Mouse (Mus musculus): ENCODE measurements around the gene Fmnl2. TPM values are rescaled to one million over a fixed set of nuclear protein-coding genes. Genes with fewer than 3 reads are reported as not detected.

Fmnl2 gene
- total RNA-seq, 1 experiment from 2014 or later = 16.9 TPM

DNA sequence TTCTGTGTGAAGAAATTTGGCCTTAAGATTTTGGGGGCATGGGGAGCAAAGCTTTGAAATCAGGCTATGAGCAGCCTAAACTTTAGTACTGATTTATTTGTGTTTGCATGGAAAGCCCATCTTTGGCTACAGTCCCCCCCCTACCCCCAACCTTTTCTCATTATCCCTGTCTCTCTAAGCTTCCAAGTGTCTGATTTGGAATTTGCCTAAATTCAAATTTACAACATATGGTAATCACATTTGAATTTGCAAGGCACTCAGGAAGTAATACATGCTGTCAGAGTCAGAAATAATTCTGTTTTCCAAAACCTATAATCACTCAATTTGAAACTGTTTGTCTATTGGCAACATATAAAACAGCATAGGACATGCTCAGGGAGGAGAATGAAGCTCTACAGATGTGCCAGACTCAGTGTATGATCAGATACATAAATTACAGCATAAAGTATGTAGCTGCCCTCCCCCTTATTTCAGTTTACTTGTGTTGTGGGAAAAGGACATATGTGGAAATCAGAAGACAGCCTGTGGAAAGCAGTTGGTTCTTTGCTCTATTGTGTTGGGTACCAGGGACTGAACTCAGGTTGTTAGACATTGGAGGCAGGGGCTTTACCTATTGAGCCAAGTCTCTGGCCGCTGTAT lies 190.2 kb downstream of the Fmnl2 start:
- no peak for DNase-seq

DNA sequence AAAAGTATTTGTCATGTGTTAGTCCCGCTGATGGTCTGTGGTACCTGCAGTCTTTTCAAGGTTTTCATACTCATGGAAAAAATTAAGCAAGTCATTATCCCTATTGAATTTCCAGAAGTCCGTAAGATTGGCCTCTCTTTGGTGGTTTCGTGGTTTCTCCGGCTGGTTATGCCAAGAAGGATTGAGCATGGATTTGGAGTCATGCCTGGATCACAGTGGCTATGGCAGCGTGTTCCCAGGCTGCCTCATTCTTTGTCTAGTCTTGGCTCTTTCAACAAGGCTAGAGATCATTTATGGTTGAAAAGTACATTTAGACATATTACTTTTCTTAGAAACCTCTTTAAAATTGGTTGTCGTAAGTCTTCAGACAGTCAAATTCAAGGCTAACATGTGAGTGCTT lies 192.7 kb downstream of the Fmnl2 start:
- DNase-seq = no peak

GRCm38 (mm10) chr2:53051502-53051901 lies 193.8 kb downstream of the Fmnl2 start:
- no peak for DNase-seq

DNA sequence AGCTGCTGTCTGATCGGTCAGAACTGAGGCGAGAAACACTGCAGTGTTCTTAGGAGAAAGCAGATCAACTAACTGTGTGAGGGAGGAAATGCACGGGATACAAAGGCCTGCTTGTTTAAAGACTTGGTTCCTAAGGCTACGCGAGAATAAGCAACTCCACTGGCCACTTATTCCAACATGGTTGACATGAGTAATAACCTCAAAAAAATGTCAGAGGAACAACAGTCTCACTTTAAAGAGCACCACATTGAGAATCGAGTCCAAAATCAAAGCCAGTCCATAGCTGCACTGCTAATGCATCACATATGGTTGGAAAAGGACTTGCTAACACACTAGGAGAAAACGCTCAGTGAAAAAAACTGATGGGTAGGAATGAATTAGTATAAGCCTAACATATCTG lies 196.1 kb downstream of the Fmnl2 start:
- DNase-seq = no peak

DNA sequence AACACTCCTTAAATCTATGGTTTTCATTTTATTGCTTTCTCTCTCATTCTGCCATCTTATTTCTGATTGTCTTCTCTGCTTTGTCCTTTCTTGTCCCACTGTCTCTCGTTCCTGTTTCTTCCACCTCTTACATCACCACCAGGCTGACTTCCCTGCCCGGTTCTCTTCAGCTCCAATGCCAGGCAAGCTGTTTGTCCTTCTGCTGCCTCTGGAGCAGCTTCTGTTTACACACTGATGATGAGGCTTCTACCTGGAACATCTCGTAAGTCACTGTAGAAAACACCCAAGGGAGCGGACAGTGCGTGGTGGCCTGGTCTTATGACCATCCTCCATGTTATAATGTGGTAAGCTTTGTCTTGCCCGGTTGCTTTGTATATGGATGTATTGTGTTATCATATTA lies 198.9 kb downstream of the Fmnl2 start:
- DNase-seq = no peak

- DNase-seq = no peak
Measured at GRCm38 (mm10) chr2:53057291-53057690, 199.6 kb downstream of the Fmnl2 start.

- DNase-seq = no peak
Measured at GRCm38 (mm10) chr2:53061363-53062000, 203.8 kb downstream of the Fmnl2 start.

- DNase-seq = no peak
Measured at GRCm38 (mm10) chr2:53066973-53067372, 209.3 kb downstream of the Fmnl2 start.

DNA sequence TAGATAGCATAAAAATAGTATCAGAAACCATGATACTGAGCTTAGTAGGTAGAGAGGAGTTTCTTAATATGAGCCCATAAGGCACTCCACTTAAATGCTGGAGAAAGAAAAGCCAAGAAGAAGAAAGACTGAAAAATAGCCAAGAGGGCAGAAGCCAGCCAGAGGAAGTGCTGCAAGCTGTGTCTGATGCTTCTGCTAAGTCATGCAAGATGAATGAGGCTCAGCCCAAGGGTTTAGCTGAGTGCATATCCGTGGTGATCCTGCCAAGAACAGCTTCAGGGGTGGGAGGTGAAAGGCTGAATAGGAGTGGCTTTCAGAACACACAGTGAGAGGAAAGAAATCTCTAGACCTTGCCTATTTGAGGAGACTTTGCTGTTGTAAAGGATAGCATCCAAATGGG lies 212.9 kb downstream of the Fmnl2 start:
- DNase-seq = peak; percentile 11

- no peak for DNase-seq
Measured at GRCm38 (mm10) chr2:53079693-53080286, 222.1 kb downstream of the Fmnl2 start.

DNA sequence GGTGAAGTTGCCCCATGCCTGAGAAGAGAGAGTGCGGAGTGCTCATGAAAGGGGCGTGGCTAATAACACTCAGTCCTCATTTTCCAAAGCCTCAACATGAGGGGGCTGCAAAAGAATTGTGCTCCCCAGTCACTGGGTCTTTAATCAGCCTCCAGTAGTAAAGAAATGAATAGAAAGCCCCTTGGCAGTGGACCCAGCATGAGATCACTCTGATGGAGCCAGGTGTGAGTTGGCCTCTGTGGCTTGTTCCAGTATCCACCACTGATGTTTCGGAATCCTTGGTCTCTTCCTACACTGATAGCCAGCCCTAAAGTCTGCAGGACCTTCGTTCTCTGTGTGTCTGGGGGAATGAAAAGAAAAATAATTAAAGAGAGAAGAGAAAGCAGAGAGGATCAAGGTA lies 224.4 kb downstream of the Fmnl2 start:
- no peak for DNase-seq

GRCm38 (mm10) chr2:53082501-53082900 lies 224.8 kb downstream of the Fmnl2 start:
- DNase-seq = no peak

DNA sequence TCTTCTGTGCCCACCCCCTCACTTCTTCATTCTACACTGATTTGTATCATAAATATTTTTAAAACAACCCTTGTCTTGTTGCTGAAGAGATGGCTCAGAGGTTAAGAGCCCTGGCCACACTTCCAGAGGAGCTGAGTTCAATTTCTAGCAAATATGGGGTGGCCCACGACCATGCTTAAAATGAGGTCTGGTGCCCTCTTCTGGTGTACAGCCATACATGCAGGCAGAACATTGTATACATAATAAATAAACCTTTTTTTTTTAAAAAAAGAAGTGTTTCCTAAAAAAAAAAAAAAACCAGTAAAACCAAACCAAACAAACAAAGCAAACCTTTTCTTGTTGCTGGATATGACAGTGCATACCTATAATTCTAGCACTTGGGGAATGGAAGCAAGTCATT lies 225.6 kb downstream of the Fmnl2 start:
- no peak for DNase-seq

GRCm38 (mm10) chr2:53085617-53086202 lies 228.1 kb downstream of the Fmnl2 start:
- peak; percentile 45 for DNase-seq

DNA sequence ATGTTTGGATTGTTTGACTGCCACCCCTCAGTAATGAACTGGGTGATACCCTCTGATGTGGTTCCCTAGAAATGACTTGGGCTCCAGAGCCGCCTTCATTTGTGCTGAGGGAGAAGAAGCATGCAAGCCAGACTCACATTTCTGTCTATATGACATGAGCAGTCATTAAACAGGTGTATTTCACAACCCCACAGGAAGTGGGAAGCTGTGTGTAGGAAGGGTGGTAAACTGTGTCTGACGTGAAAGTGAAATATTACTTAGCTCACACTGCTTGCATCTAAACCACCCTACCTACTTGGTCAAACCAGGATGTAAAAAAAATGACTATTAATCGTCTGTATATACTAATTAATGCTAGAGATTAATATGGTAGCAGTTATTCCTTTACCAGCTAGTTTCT lies 231.1 kb downstream of the Fmnl2 start:
- no peak for DNase-seq

GRCm38 (mm10) chr2:53095031-53095430 lies 237.4 kb downstream of the Fmnl2 start:
- DNase-seq = no peak

GRCm38 (mm10) chr2:53095489-53095888 lies 237.8 kb downstream of the Fmnl2 start:
- no peak for DNase-seq

DNA sequence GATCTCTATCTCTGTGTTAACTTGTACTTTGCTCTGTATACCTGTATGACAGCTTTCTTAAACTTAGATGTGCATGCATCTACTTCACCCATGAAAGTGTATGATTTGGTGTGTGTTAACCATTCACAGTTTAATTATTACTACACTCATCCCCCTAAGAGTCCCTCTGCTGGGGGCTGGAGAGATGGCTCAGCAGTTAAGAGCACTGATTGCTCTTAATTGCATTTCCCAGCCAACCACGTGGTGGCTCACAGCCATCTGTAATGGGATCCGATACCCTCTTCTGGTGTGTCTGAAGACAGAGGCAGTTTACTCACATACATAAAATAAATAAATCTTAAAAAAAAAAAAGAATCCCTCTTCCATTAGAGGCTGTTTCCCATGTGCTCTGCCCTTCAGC lies 242.4 kb downstream of the Fmnl2 start:
- DNase-seq = no peak

GRCm38 (mm10) chr2:53101885-53102740 lies 244.5 kb downstream of the Fmnl2 start:
- DNase-seq = no peak

- DNase-seq = no peak
Measured at GRCm38 (mm10) chr2:53102901-53103300, 245.2 kb downstream of the Fmnl2 start.

- DNase-seq = no peak
Measured at GRCm38 (mm10) chr2:53105408-53105807, 247.7 kb downstream of the Fmnl2 start.

- DNase-seq = no peak
Measured at GRCm38 (mm10) chr2:53106056-53106455, 248.4 kb downstream of the Fmnl2 start.

- no peak for DNase-seq
Measured at GRCm38 (mm10) chr2:53106472-53106871, 248.8 kb downstream of the Fmnl2 start.
